Mouse (Mus musculus): ENCODE measurements around the gene Lhx5. TPM values are rescaled to one million over a fixed set of nuclear protein-coding genes. Genes with fewer than 3 reads are reported as not detected.

The Lhx5 gene
- polyA plus RNA-seq, 1 experiment, result not detected

DNA sequence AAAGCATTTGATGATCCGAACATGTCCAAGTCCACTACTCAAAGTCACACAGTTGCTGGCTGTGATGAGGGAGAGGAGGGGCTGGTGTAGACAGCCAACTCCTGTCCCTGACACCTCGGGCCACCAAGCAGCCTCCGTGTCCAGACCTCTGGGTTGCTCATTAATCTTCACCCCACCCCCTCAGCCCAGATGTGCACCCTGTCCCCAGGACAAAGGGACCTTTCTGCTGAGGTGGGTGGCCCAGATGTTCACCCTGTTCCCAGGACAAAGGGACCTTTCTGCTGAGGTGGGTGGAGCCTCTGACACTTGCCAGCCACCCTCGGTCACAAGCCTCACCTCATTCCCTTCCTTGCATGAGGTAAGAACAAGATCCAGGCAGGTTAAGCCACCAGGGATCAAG is 40.0 kb downstream of the Lhx5 start:
- DNase-seq (ENCODE audit: low read depth in 1 of 2, low spot score in 2 of 2), result no peak
- TF ChIP-seq POLR2A (IDR thresholded peaks at IDR 0.05; ENCODE audit: low read depth, low read length) (no peak), CTCF (IDR thresholded peaks at IDR 0.05; ENCODE audit: extremely low read depth, insufficient read depth, insufficient read length, insufficient replicate concordance) (no peak)
- Histone ChIP-seq H3K4me3 (ENCODE audit: extremely low read depth, insufficient read depth, insufficient read length) (no peak overlapping the region), H3K27me3 (ENCODE audit: control insufficient read depth, insufficient read depth, low read length) (no peaks in the 10 kb centered on the region), H3K4me1 (ENCODE audit: control insufficient read depth, insufficient read depth, insufficient read length) (peaks cover 2% of the 10 kb centered on the region; the same call in 1 of the 2 replicates), H3K27ac (ENCODE audit: insufficient read depth, low read length) (no peak overlapping the region), H3K36me3 (ENCODE audit: control insufficient read depth, insufficient read depth, low read length) (no peaks in the 10 kb centered on the region)
- 67% methylated on average over 4 of the region's 4 CpGs for WGBS

DNA sequence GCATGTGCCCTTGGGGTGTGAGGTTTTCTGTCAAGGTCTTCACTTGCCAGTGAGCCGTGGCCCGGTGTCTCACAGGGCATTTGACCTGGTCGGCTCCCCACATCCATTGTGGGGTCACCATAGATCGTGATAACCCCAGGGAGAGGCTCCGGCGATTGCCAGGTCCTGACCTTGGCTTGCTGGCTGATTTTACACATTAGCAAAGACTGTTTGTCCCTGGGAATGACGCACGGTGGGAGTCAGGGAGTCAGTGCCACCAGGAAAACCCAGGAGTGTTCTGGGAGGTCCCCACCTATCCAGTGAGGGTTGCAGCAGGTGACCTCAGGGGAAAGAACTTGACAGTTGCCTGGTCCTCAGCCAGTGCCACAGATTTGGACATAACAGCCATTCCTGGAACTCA is 41.3 kb downstream of the Lhx5 start, which contains the start of gene Sdsl:
Gene Sdsl, minus strand, starts transcription at position 41 of the 400 bp plus-strand sequence.
- DNase-seq (ENCODE audit: low read depth in 1 of 2, low spot score in 2 of 2), result no peak
- Histone ChIP-seq H3K36me3 (ENCODE audit: control insufficient read depth, insufficient read depth, low read length) (no peaks in the 10 kb centered on the region), H3K27ac (ENCODE audit: insufficient read depth, low read length) (no peak within 1 kb of the TSS), H3K4me1 (ENCODE audit: control insufficient read depth, insufficient read depth, insufficient read length) (peaks cover 2% of the 10 kb centered on the region; the same call in 1 of the 2 replicates), H3K27me3 (ENCODE audit: control insufficient read depth, insufficient read depth, low read length) (no peaks in the 10 kb centered on the region), H3K4me3 (ENCODE audit: extremely low read depth, insufficient read depth, insufficient read length) (no peak within 1 kb of the TSS)
- 81% methylated on average over 8 of the region's 8 CpGs for WGBS
- TF ChIP-seq CTCF (IDR thresholded peaks at IDR 0.05; ENCODE audit: extremely low read depth, insufficient read depth, insufficient read length, insufficient replicate concordance) (no peak), POLR2A (IDR thresholded peaks at IDR 0.05; ENCODE audit: low read depth, low read length) (no peak)

DNA sequence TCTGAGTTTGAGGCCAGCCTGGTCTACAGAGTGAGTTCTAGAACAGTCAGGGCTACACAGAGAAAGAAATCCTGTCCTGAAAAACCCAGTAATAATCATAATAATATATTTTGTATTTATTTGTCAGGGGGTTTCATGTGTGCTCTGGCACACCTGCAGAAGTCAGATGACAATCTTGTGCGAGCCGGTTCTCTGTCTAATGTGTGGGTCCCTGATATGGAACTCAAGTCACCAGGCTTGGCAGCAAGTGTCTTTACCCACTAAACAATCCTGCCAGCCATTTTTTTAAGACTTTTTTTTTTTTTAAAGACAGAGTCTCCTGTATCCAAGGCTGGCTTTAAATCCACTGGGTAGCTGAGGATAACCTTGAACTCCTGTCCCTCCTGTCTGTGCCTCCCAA is 41.9 kb downstream of the Lhx5 start:
- Histone ChIP-seq H3K27ac (ENCODE audit: insufficient read depth, low read length) (no peak overlapping the region), H3K36me3 (ENCODE audit: control insufficient read depth, insufficient read depth, low read length) (no peaks in the 10 kb centered on the region), H3K4me3 (ENCODE audit: extremely low read depth, insufficient read depth, insufficient read length) (no peak overlapping the region), H3K4me1 (ENCODE audit: control insufficient read depth, insufficient read depth, insufficient read length) (peaks cover 2% of the 10 kb centered on the region; the same call in 1 of the 2 replicates), H3K27me3 (ENCODE audit: control insufficient read depth, insufficient read depth, low read length) (no peaks in the 10 kb centered on the region)
- no peak for DNase-seq (ENCODE audit: low read depth in 1 of 2, low spot score in 2 of 2)
- TF ChIP-seq CTCF (IDR thresholded peaks at IDR 0.05; ENCODE audit: extremely low read depth, insufficient read depth, insufficient read length, insufficient replicate concordance), result no peak
- no peak for TF ChIP-seq POLR2A (IDR thresholded peaks at IDR 0.05; ENCODE audit: low read depth, low read length)
- 62% methylated on average over 2 of the region's 2 CpGs for WGBS

- no peak for DNase-seq (ENCODE audit: low read depth in 1 of 2, low spot score in 2 of 2)
- TF ChIP-seq POLR2A (IDR thresholded peaks at IDR 0.05; ENCODE audit: low read depth, low read length) (no peak), CTCF (IDR thresholded peaks at IDR 0.05; ENCODE audit: extremely low read depth, insufficient read depth, insufficient read length, insufficient replicate concordance) (no peak)
- 67% methylated on average over 8 of the region's 8 CpGs for WGBS
- no peak overlapping the region for H3K27ac ChIP-seq (ENCODE audit: insufficient read depth, low read length)
- no peaks in the 10 kb centered on the region for H3K36me3 ChIP-seq (ENCODE audit: control insufficient read depth, insufficient read depth, low read length)
- no peaks in the 10 kb centered on the region for H3K27me3 ChIP-seq (ENCODE audit: control insufficient read depth, insufficient read depth, low read length)
- H3K4me3 ChIP-seq (ENCODE audit: extremely low read depth, insufficient read depth, insufficient read length), result no peak overlapping the region
- peaks cover 2% of the 10 kb centered on the region; the same call in 1 of the 2 replicates for H3K4me1 ChIP-seq (ENCODE audit: control insufficient read depth, insufficient read depth, insufficient read length)
Observed at GRCm38 (mm10) chr5:120475861-120476260, 44.4 kb downstream of the Lhx5 start.

DNA sequence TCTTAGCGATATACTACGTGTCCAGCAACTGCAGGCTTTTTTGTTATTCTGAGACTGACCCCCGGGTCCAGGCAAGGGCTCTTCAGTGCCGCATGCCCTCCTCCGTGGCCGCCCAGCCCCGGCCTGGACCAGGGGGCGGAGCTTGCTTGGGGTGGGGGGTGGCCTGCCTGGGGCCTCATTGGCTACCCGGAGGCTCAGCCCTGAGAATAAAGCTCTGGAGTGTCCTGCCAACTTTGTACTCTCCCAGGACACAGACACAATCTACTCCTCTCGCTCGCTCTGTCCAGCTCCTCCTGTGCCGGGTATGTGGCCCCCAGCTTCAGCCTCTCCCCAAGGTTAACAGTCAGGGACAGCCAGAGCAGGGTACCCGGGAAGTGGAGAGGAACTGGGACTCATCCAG is 44.8 kb downstream of the Lhx5 start, which contains the start of gene Sds:
Gene Sds, plus strand, starts transcription at position 231 of the 400 bp plus-strand sequence.
- Histone ChIP-seq H3K4me3 (ENCODE audit: extremely low read depth, insufficient read depth, insufficient read length) (no peak within 1 kb of the TSS), H3K4me1 (ENCODE audit: control insufficient read depth, insufficient read depth, insufficient read length) (peaks cover 2% of the 10 kb centered on the region; the same call in 1 of the 2 replicates), H3K36me3 (ENCODE audit: control insufficient read depth, insufficient read depth, low read length) (no peaks in the 10 kb centered on the region), H3K27ac (ENCODE audit: insufficient read depth, low read length) (no peak within 1 kb of the TSS), H3K27me3 (ENCODE audit: control insufficient read depth, insufficient read depth, low read length) (no peaks in the 10 kb centered on the region)
- TF ChIP-seq POLR2A (IDR thresholded peaks at IDR 0.05; ENCODE audit: low read depth, low read length) (no peak), CTCF (IDR thresholded peaks at IDR 0.05; ENCODE audit: extremely low read depth, insufficient read depth, insufficient read length, insufficient replicate concordance) (no peak)
- DNase-seq (ENCODE audit: low read depth in 1 of 2, low spot score in 2 of 2), result no peak
- 39% methylated on average over 13 of the region's 13 CpGs for WGBS

DNA sequence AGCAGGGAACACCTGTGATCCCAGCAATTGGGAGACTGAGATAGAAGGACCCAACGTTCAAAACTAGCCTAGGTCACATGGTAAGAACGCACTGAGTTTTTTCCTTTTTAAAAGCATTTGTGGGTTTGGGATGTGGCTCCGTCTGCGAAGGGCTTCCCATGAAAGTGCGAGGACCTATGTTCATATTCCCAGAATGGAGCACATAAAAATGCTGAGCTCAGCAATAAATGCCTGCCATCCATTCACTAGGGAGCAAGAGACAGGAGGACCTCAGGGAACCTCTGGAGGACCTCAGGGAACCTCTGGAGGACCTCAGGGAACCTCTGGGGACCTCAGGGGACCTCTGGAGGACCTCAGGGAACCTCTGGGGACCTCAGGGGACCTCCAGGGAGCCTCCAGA is 46.5 kb downstream of the Lhx5 start:
- no peak overlapping the region for H3K4me3 ChIP-seq (ENCODE audit: extremely low read depth, insufficient read depth, insufficient read length)
- no peak overlapping the region for H3K27ac ChIP-seq (ENCODE audit: insufficient read depth, low read length)
- no peaks in the 10 kb centered on the region for H3K36me3 ChIP-seq (ENCODE audit: control insufficient read depth, insufficient read depth, low read length)
- peaks cover 2% of the 10 kb centered on the region; the same call in 1 of the 2 replicates for H3K4me1 ChIP-seq (ENCODE audit: control insufficient read depth, insufficient read depth, insufficient read length)
- DNase-seq (ENCODE audit: low read depth in 1 of 2, low spot score in 2 of 2), result no peak
- H3K27me3 ChIP-seq (ENCODE audit: control insufficient read depth, insufficient read depth, low read length), result no peaks in the 10 kb centered on the region
- no peak for TF ChIP-seq CTCF (IDR thresholded peaks at IDR 0.05; ENCODE audit: extremely low read depth, insufficient read depth, insufficient read length, insufficient replicate concordance)
- TF ChIP-seq POLR2A (IDR thresholded peaks at IDR 0.05; ENCODE audit: low read depth, low read length), result no peak
- WGBS, result 86% methylated on average over 5 of the region's 5 CpGs

DNA sequence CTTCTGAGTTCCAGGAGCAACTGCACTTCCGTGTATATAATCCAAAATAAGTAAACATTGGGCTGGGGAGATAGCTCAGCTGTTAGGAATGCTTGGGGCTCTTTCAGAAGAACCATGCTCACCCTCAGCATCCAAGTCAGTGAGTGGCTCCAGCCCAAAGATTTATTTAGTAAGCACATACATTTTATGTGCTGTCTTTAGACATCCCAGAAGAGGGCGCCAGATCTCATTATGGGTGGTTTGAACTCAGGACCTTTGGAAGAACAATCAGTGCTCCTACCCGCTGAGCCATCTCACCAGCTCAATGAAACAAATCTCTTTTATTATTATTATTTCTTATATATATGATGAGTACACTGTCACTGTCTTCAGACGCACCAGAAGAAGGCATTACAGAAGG is 48.0 kb downstream of the Lhx5 start:
- WGBS, result 64% methylated on average over 4 of the region's 4 CpGs
- no peaks in the 10 kb centered on the region for H3K27me3 ChIP-seq (ENCODE audit: control insufficient read depth, insufficient read depth, low read length)

More for the DNA sequence above, 48.0 kb downstream of the Lhx5 start:
- no peak overlapping the region for H3K27ac ChIP-seq (ENCODE audit: insufficient read depth, low read length)
- DNase-seq (ENCODE audit: low read depth in 1 of 2, low spot score in 2 of 2), result no peak
- no peaks in the 10 kb centered on the region for H3K36me3 ChIP-seq (ENCODE audit: control insufficient read depth, insufficient read depth, low read length)
- H3K4me1 ChIP-seq (ENCODE audit: control insufficient read depth, insufficient read depth, insufficient read length), result peaks cover 2% of the 10 kb centered on the region; the same call in 1 of the 2 replicates
- no peak overlapping the region for H3K4me3 ChIP-seq (ENCODE audit: extremely low read depth, insufficient read depth, insufficient read length)
- no peak for TF ChIP-seq POLR2A (IDR thresholded peaks at IDR 0.05; ENCODE audit: low read depth, low read length)
- TF ChIP-seq CTCF (IDR thresholded peaks at IDR 0.05; ENCODE audit: extremely low read depth, insufficient read depth, insufficient read length, insufficient replicate concordance), result no peak

All from spleen, adult 2 months (tissue).